Mouse (Mus musculus) liver, postnatal 0 days (tissue): ENCODE data around the gene Fam76b.

Experiments
- CTCF ChIP-seq: sonication (generic); IDR thresholded peaks from 2 replicates; pipeline ENCODE4 v1.5.1; 2016; ENCODE audit warnings: antibody characterized with exemption, low read depth
- EP300 ChIP-seq: IDR thresholded peaks from 2 replicates; pipeline ENCODE4 v1.6.1; 2016; ENCODE audit warnings: antibody characterized with exemption, low read depth, mild to moderate bottlenecking

DNA sequence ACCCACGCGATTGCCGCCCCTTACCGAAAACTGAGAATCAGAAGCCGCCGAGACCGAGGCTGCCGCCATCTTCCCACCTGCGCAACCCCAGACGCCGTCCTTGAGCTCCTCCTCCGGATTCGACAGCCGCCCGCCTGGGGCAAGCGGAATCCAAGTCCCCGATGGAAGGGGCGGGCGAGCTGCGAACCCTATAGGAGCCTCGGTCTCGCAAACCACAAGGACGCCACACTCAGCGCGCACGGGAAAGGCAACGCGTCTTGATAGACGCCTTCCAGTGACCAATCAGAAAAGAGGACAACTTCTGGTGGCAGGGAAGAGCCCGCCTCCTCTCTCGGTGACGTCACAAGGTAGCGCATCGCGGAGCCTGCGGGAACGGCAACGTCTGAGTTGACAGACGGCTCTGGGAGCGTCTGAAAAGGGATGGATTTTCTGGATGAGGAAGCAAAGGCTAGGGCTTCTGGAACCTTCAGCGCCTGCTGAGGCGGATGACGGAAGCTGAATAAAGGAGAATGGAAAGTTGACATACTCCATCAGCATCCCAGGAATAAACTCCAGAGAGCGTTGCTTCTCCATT lies 597 bp upstream of the Fam76b start, which contains the start of gene Cep57:
- no peak for TF ChIP-seq CTCF
- no peak for TF ChIP-seq EP300
